Mouse (Mus musculus) lung, embryonic 15.5 days (tissue): Measurements from ENCODE around the gene Pck2. TPM values are rescaled to one million over a fixed set of nuclear protein-coding genes. Genes with fewer than 3 reads are reported as not detected.

Experiments used
- ATAC-seq: fragments of 200-750 bp; cut with Nextera tagmentation; 2 replicates; pipeline ENCODE4 v1.8.0; 2017; ENCODE audit warnings: moderate number of reproducible peaks, borderline replicate concordance; ENCODE audit not compliant: low FRiP score, low TSS enrichment; ENCODE audit errors: extremely low read depth
- H3K27ac ChIP-seq: fragments of 300-500 bp; sonication (generic); 2 replicates; pipeline ENCODE4 v1.5.1; 2015; ENCODE audit warnings: moderate library complexity, mild to moderate bottlenecking, inconsistent platforms
- H3K27me3 ChIP-seq: fragments of 300-500 bp; sonication (generic); 2 replicates; pipeline ENCODE4 v1.6.1; 2015; ENCODE audit warnings: inconsistent platforms
- H3K36me3 ChIP-seq: fragments of 300-500 bp; sonication (generic); 2 replicates; pipeline ENCODE4 v1.6.1; 2015; ENCODE audit warnings: inconsistent platforms
- H3K4me1 ChIP-seq: fragments of 300-500 bp; sonication (generic); 2 replicates; pipeline ENCODE4 v1.6.1; 2015; ENCODE audit warnings: inconsistent platforms
- H3K4me2 ChIP-seq: fragments of 300-500 bp; sonication (generic); 2 replicates; pipeline ENCODE4 v1.6.1; 2015; ENCODE audit warnings: inconsistent platforms, mild to moderate bottlenecking, moderate library complexity
- H3K4me3 ChIP-seq: fragments of 300-500 bp; sonication (generic); 2 replicates; pipeline ENCODE4 v1.5.1; 2015; ENCODE audit warnings: mild to moderate bottlenecking, inconsistent platforms
- H3K9ac ChIP-seq: fragments of 300-500 bp; sonication (generic); 2 replicates; pipeline ENCODE4 v1.6.1; 2015; ENCODE audit warnings: inconsistent platforms
- H3K9me3 ChIP-seq: fragments of 300-500 bp; sonication (generic); 2 replicates; pipeline ENCODE4 v1.6.1; 2016; ENCODE audit warnings: inconsistent platforms
- WGBS: fragments of 180-500 bp; shearing (Covaris S2); methylation state at CpG from one replicate; pipeline ENCODE4 v1.1.7; 2015; 5-methylcytosine and 5-hydroxymethylcytosine counted together
- polyA plus RNA-seq: library from polyadenylated mRNA; unstranded; fragments of >200 nt; fragmentation: Nextera tagmentation; extraction: Ambion mirVana; gene quantifications from 2 replicates; pipeline ENCODE4 v1.2.1, GENCODE M21; 2015

Pck2 gene
- polyA plus RNA-seq, 1 experiment from 2014 or later, result 66.0 TPM

DNA sequence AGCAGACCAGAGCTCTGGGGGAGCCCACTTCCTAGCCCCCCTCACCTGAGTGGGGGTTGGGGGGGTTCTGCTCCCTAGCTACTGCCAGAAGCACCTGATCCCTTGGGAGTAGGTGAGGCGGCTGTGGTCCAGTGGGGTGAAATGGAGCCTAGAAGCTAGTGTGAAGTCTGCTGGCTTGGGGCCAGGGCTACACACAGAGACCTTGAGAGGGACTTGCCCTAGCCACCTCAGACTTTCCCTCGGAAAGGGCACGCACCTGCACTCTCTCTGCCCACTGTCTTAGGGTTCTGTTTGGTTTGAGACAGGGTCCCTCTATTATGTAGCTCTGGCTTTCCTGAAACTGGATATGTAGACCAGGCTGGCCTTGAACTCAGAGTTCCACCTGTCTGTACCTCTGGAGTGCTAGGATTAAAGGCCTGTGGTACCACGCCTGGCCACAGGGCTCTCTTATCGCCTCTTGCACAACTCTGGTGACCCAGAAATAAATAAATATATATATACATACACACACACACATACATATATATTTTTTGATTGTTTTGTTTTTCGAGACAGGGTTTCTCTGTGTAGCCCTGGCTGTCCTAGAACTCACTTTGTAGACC, 38.7 kb downstream of the Pck2 start:
- Histone ChIP-seq H3K4me3 (peak overlapping the region; percentile 79), H3K4me1 (peaks cover 30% of the 10 kb centered on the region), H3K27ac (peak overlapping the region; percentile 90), H3K36me3 (peaks cover 16% of the 10 kb centered on the region), H3K4me2 (peak overlapping the region; percentile 85), H3K9ac (peak overlapping the region; percentile 74), H3K27me3 (no peaks in the 10 kb centered on the region), H3K9me3 (no peaks in the 10 kb centered on the region)
- ATAC-seq, result peak; percentile 6; the same call in 1 of the 2 replicates
- WGBS, result 18% methylated on average over 6 of the region's 6 CpGs

GRCm38 (mm10) chr14:55579511-55580496, 39.7 kb downstream of the Pck2 start:
- no peaks in the 10 kb centered on the region for H3K9me3 ChIP-seq
- H3K9ac ChIP-seq, result no peak overlapping the region
- H3K4me1 ChIP-seq, result peaks cover 34% of the 10 kb centered on the region
- WGBS, result 84% methylated on average over 23 of the region's 23 CpGs
- H3K27ac ChIP-seq, result no peak overlapping the region
- H3K27me3 ChIP-seq, result peaks cover 6% of the 10 kb centered on the region; the same call in 1 of the 2 replicates
- no peak for ATAC-seq
- no peak overlapping the region; the same call in 1 of the 2 replicates for H3K4me2 ChIP-seq
- no peak overlapping the region for H3K4me3 ChIP-seq
- H3K36me3 ChIP-seq, result peaks cover 16% of the 10 kb centered on the region

DNA sequence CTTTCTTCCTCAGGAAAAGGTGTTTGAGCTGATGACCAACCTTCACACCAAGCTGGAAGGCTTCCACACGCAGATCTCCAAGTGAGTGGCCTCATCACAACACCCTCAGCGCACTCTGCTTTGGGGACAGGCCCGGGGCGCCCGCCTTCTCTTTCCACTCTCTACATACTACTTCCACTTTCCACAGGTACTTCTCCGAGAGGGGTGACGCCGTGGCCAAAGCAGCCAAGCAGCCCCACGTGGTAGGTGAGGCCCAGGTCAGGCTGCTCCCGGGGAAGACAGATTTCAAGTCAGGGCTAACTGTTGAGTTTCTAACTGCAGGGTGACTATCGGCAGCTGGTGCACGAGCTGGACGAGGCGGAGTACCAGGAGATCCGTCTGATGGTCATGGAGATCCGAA, 40.7 kb downstream of the Pck2 start:
- H3K4me3 ChIP-seq, result no peak overlapping the region
- ATAC-seq, result no peak
- H3K4me1 ChIP-seq, result peaks cover 33% of the 10 kb centered on the region
- peaks cover 16% of the 10 kb centered on the region for H3K36me3 ChIP-seq
- WGBS, result 93% methylated on average over 16 of the region's 16 CpGs
- H3K9ac ChIP-seq, result no peak overlapping the region
- H3K27me3 ChIP-seq, result peaks cover 8% of the 10 kb centered on the region; the same call in 1 of the 2 replicates
- no peaks in the 10 kb centered on the region for H3K9me3 ChIP-seq
- no peak overlapping the region for H3K27ac ChIP-seq
- H3K4me2 ChIP-seq, result no peak overlapping the region

DNA sequence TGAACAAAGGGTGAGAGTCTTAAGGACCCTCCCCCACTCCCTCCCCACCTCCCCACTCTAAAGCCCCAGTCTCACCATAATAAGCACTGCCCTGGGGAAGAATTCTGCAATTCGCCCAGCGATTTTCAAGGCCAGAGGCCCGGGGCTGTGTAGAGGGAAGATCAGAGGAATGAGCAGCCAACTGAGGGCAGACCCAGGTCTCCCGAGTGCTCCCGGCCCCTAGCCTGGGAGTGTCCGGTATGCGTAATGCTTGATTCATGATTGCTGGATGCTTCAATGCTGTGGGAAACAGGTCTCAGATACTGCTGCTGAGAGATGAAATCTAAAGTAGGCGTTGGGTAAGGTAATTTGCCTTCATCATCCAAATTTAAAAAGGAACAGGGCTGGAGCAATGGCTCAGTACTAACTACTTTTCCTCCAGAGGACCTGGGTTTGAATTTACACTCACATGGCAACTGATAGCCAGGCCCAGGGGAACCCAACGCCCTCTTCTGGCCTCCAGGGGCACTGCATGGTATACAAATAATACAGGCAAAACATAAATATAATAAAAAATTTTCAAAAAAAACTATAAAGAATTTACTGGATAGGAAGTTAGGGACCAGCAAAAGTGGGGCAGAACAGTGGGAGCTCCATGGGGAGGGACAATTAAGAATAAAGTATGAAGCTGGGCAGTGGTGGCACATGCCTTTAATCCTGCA, 42.1 kb downstream of the Pck2 start:
- Histone ChIP-seq H3K27ac (no peak overlapping the region), H3K9ac (no peak overlapping the region), H3K36me3 (peaks cover 18% of the 10 kb centered on the region), H3K4me3 (no peak overlapping the region), H3K27me3 (peaks cover 8% of the 10 kb centered on the region; the same call in 1 of the 2 replicates), H3K9me3 (no peaks in the 10 kb centered on the region), H3K4me2 (no peak overlapping the region), H3K4me1 (peaks cover 23% of the 10 kb centered on the region)
- 74% methylated on average over 9 of the region's 9 CpGs for WGBS
- ATAC-seq, result no peak

- Histone ChIP-seq H3K9ac (0 out of 2 replicates have a peak overlapping the region, but pooled peaks have one; percentile 45), H3K27ac (no peak overlapping the region), H3K9me3 (no peaks in the 10 kb centered on the region), H3K4me2 (peak overlapping the region; percentile 87), H3K36me3 (peaks cover 25% of the 10 kb centered on the region), H3K4me1 (peaks cover 10% of the 10 kb centered on the region), H3K27me3 (peaks cover 8% of the 10 kb centered on the region; the same call in 1 of the 2 replicates), H3K4me3 (peak overlapping the region; percentile 46)
- no peak for ATAC-seq
- WGBS, result 38% methylated on average over 5 of the region's 5 CpGs
Measured at GRCm38 (mm10) chr14:55584303-55584701, 44.2 kb downstream of the Pck2 start.

GRCm38 (mm10) chr14:55584702-55585565, 44.9 kb downstream of the Pck2 start, which contains the start of gene Emc9:
Emc9 (minus strand) TSS chr14:55585302.
- Histone ChIP-seq H3K9me3 (no peaks in the 10 kb centered on the region), H3K4me1 (peaks cover 10% of the 10 kb centered on the region), H3K27me3 (peaks cover 8% of the 10 kb centered on the region; the same call in 1 of the 2 replicates), H3K9ac (peak within 1 kb of the TSS; percentile 45), H3K4me3 (peak within 1 kb of the TSS; percentile 46), H3K36me3 (peaks cover 25% of the 10 kb centered on the region), H3K27ac (no peak within 1 kb of the TSS), H3K4me2 (peak within 1 kb of the TSS; percentile 87)
- 4% methylated on average over 43 of the region's 43 CpGs for WGBS
- peak; percentile 78 for ATAC-seq

DNA sequence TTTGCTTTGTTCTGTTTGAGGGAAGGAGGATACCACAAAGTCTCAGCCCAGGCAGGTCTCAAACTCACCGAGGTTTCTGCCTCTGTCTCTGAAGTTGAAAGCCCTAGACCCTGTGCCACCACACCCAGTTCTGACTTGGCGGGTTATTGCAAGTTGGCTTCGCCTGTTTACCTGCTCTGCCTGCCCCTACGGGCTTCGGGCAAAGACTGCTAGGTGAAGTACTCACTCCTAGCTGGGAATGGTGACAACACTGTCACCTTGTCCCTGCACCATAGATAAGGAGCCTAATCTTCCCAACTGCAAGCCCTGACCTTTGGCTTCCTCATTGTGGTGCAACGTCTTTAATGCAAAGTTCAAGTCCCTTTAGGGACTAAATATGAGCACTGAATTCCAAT, 45.5 kb downstream of the Pck2 start:
- Histone ChIP-seq H3K27me3 (peaks cover 8% of the 10 kb centered on the region; the same call in 1 of the 2 replicates), H3K4me3 (peak overlapping the region; percentile 46; the same call in 1 of the 2 replicates), H3K9ac (no peak overlapping the region), H3K9me3 (no peaks in the 10 kb centered on the region), H3K27ac (no peak overlapping the region), H3K36me3 (peaks cover 24% of the 10 kb centered on the region), H3K4me1 (peaks cover 16% of the 10 kb centered on the region), H3K4me2 (peak overlapping the region; percentile 87)
- 0 out of 2 replicates have a peak, but pooled peaks have one; percentile 25 for ATAC-seq
- whole genome bisulfite sequencing, result 48% methylated on average over 6 of the region's 6 CpGs

GRCm38 (mm10) chr14:55586149-55586548, 46.1 kb downstream of the Pck2 start:
- WGBS, result 87% methylated on average over 2 of the region's 2 CpGs
- H3K36me3 ChIP-seq, result peaks cover 21% of the 10 kb centered on the region
- H3K27ac ChIP-seq, result no peak overlapping the region
- H3K9ac ChIP-seq, result no peak overlapping the region
- H3K4me1 ChIP-seq, result peaks cover 16% of the 10 kb centered on the region
- no peak overlapping the region for H3K4me2 ChIP-seq
- H3K27me3 ChIP-seq, result peaks cover 8% of the 10 kb centered on the region; the same call in 1 of the 2 replicates
- H3K9me3 ChIP-seq, result no peaks in the 10 kb centered on the region
- no peak overlapping the region for H3K4me3 ChIP-seq
- no peak for ATAC-seq

DNA sequence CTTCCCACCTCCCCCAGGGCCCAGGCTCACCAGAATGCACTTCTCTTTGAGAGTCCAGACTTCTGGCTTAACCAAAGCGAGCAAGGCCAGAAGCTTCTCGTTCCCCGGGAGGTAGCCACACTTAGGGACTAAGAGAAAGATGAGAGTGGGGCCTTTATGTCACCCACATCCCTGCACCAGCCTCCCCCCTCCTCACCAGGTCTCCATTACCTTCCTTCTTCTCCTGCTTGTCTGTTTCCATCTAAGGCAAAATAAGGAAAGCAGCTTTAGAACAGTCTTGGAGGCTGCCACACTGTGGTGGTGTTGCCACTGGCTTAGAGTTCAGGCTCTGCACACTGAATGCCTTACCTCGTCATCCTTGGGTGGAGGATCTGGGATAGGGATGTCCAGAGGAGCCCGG, 49.2 kb downstream of the Pck2 start:
- Histone ChIP-seq H3K27me3 (peaks cover 7% of the 10 kb centered on the region; the same call in 1 of the 2 replicates), H3K36me3 (peaks cover 10% of the 10 kb centered on the region), H3K4me3 (no peak overlapping the region), H3K9me3 (no peaks in the 10 kb centered on the region), H3K9ac (no peak overlapping the region), H3K27ac (no peak overlapping the region), H3K4me1 (peaks cover 32% of the 10 kb centered on the region), H3K4me2 (no peak overlapping the region)
- no peak for ATAC-seq
- 89% methylated on average over 5 of the region's 5 CpGs for WGBS

GRCm38 (mm10) chr14:55589771-55590448, 49.8 kb downstream of the Pck2 start:
- H3K9me3 ChIP-seq, result no peaks in the 10 kb centered on the region
- peaks cover 13% of the 10 kb centered on the region for H3K36me3 ChIP-seq
- H3K4me1 ChIP-seq, result peaks cover 26% of the 10 kb centered on the region
- peaks cover under 1% of the 10 kb centered on the region; the same call in 1 of the 2 replicates for H3K27me3 ChIP-seq
- 78% methylated on average over 11 of the region's 11 CpGs for WGBS
- H3K27ac ChIP-seq, result peak overlapping the region; percentile 99; the same call in 1 of the 2 replicates
- peak overlapping the region; percentile 84 for H3K4me3 ChIP-seq
- no peak for ATAC-seq
- H3K4me2 ChIP-seq, result peak overlapping the region; percentile 93
- peak overlapping the region; percentile 66 for H3K9ac ChIP-seq
